Mouse (Mus musculus) ES-E14 (cell line): ENCODE results near the gene Rnf144a.

Experiments used
- CHD2 ChIP-seq: IDR thresholded peaks from 2 replicates; pipeline ENCODE4 v1.6.1; 2014; ENCODE audit warnings: mild to moderate bottlenecking, low read depth, low read length, inconsistent platforms
- HCFC1 ChIP-seq: IDR thresholded peaks from 2 replicates; pipeline ENCODE4 v1.6.1; 2012; ENCODE audit warnings: low read length, inconsistent platforms, borderline replicate concordance; ENCODE audit not compliant: insufficient read depth
- MAFK ChIP-seq: IDR thresholded peaks from 2 replicates; pipeline ENCODE4 v1.6.1; 2014; ENCODE audit warnings: mild to moderate bottlenecking, low read depth, low read length, inconsistent platforms; ENCODE audit not compliant: insufficient read depth

DNA sequence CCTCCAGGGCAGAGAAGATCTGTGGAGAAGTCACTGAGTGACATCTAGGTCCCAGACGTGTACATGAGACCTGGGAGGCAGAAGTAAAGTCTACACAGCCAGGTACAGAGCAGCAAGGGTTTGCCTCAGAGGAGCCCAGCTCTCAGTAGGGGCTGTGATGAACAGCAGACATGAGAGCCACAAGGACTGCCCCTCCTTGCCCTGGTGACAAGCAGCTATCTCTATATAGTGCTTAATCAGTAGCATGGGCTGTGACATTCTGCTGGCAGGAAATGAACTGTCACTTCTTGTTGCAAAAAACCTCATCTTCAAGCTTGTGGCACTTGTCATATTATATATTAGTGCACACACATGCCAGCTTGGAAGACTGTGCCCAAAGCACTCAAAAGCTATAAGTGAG is 81.4 kb downstream of the Rnf144a start:
- TF ChIP-seq CHD2 (no peak), MAFK (no peak), HCFC1 (no peak)
